Mouse (Mus musculus): ENCODE results near the gene Rergl.

The Rergl gene

GRCm38 (mm10) chr6:139501876-139502275 lies at the start of gene Rergl:
Gene Rergl (minus strand): TSS chr6:139501976.
- DNase-seq = no peak

- no peak for DNase-seq
Observed at GRCm38 (mm10) chr6:139538469-139538868, 36.7 kb upstream of the Rergl start.

- DNase-seq = no peak
Observed at GRCm38 (mm10) chr6:139525406-139525805, 23.6 kb upstream of the Rergl start.

- DNase-seq = no peak
Observed at GRCm38 (mm10) chr6:139524288-139524687, 22.5 kb upstream of the Rergl start.

GRCm38 (mm10) chr6:139514938-139515510 lies 13.2 kb upstream of the Rergl start:
- no peak for DNase-seq

GRCm38 (mm10) chr6:139479730-139480129 lies 22.0 kb downstream of the Rergl start:
- DNase-seq = no peak

- DNase-seq = no peak
Observed at GRCm38 (mm10) chr6:139464980-139465379, 36.8 kb downstream of the Rergl start.

GRCm38 (mm10) chr6:139464292-139464691 lies 37.5 kb downstream of the Rergl start:
- no peak for DNase-seq

- no peak for DNase-seq
Observed at GRCm38 (mm10) chr6:139461094-139461493, 40.7 kb downstream of the Rergl start.

- DNase-seq = no peak
Observed at GRCm38 (mm10) chr6:139460470-139460869, 41.3 kb downstream of the Rergl start.

GRCm38 (mm10) chr6:139443999-139444398 lies 57.8 kb downstream of the Rergl start:
- DNase-seq = no peak
